Mouse (Mus musculus) cerebellum, postnatal 25 days (tissue): ENCODE results near the gene Gm28048.

Source experiments
- DNase-seq, 2 experiments: peaks; one replicate each; pipeline ENCODE4 v3.0.0; 2021; ENCODE audit warnings: mixed read lengths in 2 of 2

Gm28048 gene

DNA sequence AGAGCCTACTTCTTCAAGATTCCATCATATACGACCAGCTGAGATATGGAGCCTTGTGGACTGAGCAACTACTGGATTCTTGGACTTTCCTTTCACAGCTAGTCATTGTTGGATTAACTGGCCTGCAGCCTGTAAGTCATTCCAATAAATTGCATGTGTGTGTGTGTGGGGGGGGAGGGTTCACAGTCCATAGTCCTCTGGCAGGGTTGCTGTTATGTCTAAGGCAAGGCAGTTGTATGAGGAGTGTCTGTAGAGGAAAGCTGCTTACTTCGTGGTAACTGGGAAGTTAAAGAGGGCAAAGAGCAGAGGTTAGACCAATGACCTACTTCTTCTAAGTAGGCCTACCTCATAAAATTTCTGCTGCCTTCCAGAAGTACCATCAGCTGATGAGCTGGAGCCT is 98.2 kb downstream of the Gm28048 start:
- DNase-seq = no peak

- DNase-seq = no peak
Observed at GRCm38 (mm10) chr11:22882926-22883325, 99.0 kb downstream of the Gm28048 start.

DNA sequence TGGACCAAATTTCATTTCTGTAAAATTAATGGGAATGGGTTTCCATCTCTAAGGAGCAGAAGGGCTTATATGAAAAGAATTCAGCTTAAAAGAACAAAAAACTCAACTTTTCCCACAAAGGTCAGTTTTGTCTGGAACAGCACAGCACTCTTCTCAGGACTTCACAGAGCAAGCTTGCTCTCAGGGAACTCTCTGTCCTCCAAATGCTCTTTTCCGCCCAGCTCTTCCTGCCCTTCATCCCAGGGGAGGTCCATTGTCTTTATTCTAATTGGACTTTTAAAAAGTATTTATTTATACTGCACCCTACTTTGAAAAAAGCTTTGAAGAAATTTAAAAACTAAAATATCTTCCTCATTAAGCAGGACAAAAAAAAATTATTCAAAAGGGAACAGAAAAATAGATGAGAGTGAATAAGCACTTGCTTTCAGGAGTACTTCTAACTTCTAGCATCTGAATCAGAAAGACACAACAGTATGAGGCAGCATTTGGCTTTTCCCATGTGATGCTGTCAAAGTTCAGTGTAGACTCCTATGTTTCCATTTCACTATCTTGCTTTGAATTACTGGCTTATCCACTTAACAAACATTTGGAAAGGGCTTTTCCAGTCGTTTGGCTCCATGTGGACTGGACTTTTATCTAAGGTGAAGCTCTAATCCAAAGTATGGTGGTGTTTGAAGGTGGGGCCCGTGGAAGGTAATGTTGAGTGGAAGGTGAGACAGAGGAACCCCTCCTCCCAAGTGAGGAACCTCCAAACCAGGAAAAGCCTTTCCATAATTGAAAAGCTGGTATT is 101.3 kb downstream of the Gm28048 start:
- no peak for DNase-seq

DNA sequence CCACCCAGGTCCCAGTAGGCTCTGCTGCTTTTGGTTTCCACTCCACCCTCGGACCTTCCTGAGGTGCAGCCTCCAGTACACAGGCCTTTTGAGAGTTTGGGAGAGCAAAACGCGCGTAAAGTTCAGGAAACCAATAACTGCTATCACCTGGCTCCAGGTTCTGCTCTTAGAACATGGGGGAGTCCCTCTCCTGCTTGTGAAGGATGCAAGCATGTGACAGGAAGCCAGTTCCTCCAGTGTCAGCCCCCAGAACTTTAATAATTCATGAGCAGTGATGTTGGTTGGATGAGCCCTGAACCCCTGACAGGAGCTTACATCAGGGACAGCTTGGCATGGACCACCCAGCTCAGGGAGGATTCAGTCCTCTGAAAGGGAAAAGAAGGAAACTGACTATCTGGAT is 102.2 kb downstream of the Gm28048 start:
- no peak for DNase-seq

DNA sequence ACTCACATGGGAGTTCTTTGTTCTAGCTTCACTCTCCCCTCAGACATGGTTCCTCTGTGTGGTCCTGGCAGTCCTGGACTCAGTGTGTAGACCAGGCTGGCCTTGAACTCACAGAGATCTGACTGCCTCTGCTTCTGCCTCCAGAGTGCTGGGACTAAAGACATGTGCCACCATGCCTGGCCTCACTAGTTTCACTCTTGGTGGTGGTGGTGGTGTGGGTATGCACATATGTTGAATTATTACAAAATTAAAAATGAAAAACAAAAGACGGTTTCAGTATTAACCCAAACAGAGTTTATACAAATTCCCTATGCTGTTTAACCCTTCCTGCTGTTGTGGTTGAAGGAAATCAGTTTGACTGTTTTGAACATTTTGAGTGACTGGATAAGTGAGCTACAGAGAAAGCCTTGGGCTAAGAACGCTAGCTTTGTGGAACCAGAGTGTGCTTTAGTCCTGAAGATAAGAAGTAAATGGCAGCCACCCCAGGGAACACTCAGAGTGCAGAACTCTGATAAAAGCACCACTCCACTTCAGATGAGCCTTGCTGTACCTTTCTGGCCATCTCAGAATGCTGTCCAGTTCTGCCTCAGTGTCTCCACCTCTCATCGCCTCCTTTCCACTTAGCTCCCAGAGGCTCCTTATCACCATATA is 105.1 kb downstream of the Gm28048 start:
- DNase-seq = no peak

- DNase-seq = no peak
Observed at GRCm38 (mm10) chr11:22875279-22875678, 106.6 kb downstream of the Gm28048 start.

DNA sequence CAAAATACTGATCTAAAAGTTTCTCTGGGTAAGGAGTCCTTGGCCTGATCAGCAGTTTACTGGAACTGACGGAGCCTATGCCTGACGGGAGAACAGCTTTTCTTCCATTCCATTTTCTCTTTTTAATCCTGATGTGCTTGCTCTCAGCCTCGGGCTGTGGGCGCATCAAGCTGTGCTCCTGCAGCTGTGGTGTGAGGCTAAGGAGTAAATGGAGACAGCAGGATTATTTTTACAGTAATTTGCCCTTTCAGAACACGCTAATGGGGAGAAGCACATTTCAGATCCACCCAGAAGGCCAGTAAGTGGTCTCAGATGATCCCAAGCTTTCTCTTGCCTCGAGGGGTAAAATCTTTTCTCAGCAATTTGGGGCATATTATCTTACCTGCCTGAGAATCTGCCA is 107.1 kb downstream of the Gm28048 start:
- no peak for DNase-seq

- peak; percentile 36 to 41 for DNase-seq
Observed at GRCm38 (mm10) chr11:22873383-22873782, 108.5 kb downstream of the Gm28048 start.

DNA sequence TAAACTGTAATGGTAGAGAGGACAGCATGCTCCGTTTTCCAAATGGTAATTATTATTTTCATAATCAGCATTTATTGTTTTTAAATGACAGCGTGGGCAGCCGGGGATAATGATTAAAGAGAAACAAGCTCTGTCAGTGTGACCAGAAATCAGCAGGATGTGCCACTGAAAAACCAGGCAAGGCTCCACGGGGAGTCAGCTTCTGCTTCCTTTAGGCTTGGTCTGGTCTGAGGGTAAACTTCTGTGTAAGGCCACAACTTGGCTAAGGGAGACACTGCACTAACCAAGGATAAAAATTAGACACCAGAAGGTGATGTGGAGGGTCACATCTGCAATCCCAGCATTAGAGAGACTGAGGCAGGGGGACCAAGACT is 109.6 kb downstream of the Gm28048 start:
- DNase-seq = no peak

DNA sequence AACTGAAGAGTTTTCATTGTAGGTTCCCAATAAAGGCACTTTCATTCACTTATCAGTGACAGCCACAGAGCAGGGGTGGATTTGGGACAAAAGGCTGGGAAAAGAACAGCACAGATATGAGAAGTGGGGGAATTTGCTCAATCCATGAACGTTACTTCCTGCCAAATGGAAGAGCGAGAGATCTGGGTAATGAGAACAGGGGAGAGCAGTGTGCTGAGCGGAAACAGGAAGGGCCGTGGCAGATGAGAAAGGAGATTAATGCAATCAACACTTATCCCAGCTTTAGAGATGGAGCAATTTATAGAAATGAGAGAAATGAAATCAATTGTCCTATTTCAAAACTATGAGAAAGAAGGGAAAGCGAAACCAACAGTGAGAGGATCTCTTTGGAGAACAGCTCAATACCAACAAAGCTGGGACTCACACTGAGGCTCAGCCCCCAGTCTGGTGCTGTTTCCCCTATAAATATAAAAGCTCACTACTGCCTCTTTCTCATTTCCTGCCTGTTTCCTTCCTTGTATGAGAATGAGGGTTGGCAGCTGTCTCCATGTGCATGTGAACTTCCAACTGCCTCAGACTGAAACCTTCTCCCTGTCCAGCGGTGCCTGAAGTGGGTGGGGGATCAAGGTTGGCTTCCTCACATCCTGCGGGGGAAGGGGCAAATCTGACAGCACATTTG is 110.1 kb downstream of the Gm28048 start:
- no peak for DNase-seq

DNA sequence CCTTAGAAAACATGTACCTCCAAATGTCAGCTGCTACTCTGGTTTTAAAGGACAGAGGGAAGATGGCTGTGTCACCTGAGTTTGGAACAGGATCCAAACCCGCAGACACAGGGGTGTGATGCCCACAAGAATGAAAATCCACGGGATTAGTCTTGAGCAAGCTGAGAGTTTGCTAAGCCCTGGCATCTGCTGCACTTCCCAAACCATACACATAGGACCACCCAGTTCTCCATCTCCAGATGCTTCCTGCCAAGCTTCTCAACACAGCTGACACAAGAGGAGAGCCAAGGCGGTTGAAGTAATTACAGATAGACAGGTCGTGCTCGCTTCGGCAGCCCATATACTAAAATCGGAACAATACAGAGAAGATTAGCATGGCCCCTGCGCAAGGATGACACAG is 113.3 kb downstream of the Gm28048 start:
- no peak for DNase-seq

GRCm38 (mm10) chr11:22867691-22868090 is 114.2 kb downstream of the Gm28048 start:
- DNase-seq = no peak

GRCm38 (mm10) chr11:22865635-22866246 is 116.1 kb downstream of the Gm28048 start:
- no peak for DNase-seq

GRCm38 (mm10) chr11:22864305-22865060 is 117.4 kb downstream of the Gm28048 start:
- no peak for DNase-seq

DNA sequence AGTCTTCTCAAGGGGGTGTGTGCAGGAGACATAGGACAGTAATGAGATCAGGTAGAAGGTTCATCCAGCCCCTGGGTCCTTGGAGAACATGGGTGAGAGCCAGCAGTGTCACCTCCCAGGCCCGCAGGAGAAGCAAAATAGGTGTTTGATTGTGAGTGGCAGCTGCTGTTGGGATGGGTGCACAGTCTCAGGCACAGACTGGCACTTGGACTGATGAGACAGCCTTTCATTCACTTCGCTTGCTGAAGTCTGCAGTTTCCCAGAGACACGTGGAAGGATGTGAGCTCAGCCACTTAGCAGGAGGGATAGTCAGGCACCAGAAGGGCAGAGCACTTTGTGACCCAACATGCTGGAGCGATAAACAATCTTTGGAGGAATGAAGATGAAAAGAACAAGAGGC is 118.3 kb downstream of the Gm28048 start:
- no peak for DNase-seq

DNA sequence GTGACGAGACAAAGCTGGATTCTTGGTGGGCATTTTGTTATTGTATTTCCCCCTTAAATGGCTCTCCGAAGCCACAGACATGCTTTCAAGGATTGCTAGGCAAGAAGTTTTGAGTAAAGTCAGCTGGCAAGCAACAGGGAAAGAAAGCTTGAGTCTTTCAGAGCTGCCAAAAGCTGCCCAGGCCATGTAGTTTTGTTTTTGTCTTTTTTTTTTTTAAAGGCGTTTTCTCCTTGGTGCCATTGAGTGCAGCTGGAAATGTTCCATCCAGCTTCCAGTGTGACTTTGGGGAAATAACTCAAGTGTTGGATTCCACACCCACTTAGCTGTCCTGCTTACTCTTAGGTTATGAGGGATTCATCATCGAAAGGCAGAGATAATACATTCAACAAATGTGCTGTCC is 120.6 kb downstream of the Gm28048 start:
- DNase-seq = no peak

- peak in 1 of 2 experiments; percentile 15 for DNase-seq
Observed at GRCm38 (mm10) chr11:22860335-22861227, 121.3 kb downstream of the Gm28048 start, which contains the start of gene B3gnt2. Gene B3gnt2 (minus strand): TSS chr11:22860961.

DNA sequence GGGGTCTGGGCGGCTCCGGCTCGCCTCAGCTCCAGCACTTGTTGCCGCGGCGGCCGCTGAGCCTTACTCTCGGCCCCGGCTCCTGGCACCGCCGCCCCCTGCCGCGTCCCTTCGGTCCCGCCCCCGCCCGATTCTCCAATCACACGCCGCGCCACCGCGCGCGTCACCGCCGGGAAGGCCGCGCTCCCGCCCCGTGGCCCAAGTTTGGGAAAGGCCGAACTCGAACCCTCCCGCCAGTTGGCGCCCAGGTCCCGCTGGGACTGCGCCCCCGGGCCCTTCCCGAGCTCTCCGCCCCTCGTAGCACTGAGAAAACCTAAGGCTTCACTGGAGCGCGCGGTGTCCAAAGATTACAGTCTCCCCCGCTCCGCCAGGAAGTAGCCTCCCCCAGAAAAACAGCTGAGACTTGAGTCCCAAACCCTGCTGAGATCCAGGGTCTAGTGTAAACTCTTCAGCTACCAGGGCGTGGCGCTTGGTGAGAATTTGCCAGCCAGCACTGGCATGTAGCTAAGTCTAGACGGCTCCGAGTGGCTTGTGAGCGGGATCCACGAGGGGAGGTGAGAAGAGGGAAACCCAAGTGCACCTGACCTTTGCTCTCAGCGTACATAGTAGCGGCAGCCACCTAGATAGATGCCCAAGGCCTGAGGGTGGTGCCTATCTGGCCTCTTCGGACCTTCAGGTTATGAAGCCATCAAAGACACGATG is 122.1 kb downstream of the Gm28048 start:
- DNase-seq = peak; percentile 42 to 73

- DNase-seq = no peak
Observed at GRCm38 (mm10) chr11:22859301-22859632, 122.6 kb downstream of the Gm28048 start.

DNA sequence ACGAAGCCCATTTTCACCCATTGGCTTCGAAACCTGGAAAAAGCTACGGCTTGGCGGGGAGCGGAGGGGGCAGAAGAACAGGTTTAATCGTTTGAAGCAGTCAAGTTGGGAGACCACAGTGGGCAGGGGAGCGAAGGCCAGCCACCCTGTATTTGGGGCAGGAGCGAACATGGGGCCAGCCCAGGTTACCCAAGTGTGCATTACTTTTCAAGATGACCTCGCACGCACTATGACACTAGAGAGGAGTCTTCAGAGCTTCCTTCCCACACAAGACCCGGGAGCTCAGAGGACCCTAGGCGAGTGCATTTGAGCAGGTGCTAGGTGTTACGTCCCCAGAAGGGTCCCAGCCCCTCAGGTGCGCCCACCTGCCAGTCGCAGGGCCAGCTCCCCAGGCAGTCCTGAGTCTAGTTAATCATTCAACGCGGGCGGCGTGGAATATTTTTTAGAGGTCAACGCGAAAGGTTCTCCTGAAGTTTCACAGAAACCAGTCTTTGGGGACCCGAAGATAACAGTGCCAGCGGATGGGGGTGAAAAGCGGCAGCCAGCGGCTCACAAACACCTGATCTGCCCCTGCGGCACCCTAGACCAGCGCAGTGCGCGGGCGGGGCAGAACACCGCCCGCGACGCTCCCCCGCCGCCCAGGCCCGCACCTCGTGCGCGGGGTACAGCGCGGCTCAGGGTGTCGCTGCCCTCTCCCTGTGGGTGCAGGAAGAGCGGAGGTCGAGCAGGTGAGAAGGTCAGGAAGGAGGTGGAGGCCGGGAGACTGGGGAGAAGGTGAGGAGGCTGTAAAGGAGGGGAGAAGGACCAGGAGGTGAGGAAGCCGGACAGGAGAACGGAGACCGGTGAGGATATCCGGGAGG is 123.2 kb downstream of the Gm28048 start:
- DNase-seq = no peak
